Mouse (Mus musculus): ENCODE data around the gene Slc16a8.

GRCm38 (mm10) chr15:79244071-79244893 is 10.3 kb downstream of the Slc16a8 start:
- TF ChIP-seq CHD2 (IDR thresholded peaks at IDR 0.05; ENCODE audit: low read depth, low read length) (no peak), MAFK (IDR thresholded peaks at IDR 0.05; ENCODE audit: insufficient read depth, low read depth, low read length) (no peak), ZNF384 (IDR thresholded peaks at IDR 0.05; ENCODE audit: low read depth, low read length) (no peak), ZC3H11A (IDR thresholded peaks at IDR 0.05; ENCODE audit: borderline replicate concordance, low read depth, low read length) (no peak)
